Mouse (Mus musculus) brain, embryonic 14.5 days (tissue): Measurements from ENCODE around the gene Gal3st2.
"Not testable (repeated sequence)": the region's sequence is repeated elsewhere in the genome, so short reads cannot be mapped to it uniquely, and the experiment has no call there.

Experiments
- CTCF ChIP-seq: fragments of 200-500 bp; IDR thresholded peaks from 2 replicates; pipeline ENCODE4 v1.5.1; 2012; ENCODE audit warnings: inconsistent platforms, mild to moderate bottlenecking, moderate library complexity, borderline replicate concordance; ENCODE audit not compliant: insufficient read depth, insufficient read length; ENCODE audit errors: extremely low read depth
- POLR2A ChIP-seq: fragments of 200-500 bp; IDR thresholded peaks from 2 replicates; pipeline ENCODE4 v1.6.1; 2012; ENCODE audit warnings: mild to moderate bottlenecking, inconsistent platforms, borderline replicate concordance; ENCODE audit not compliant: poor library complexity, insufficient read depth, insufficient read length, severe bottlenecking; ENCODE audit errors: extremely low read depth

DNA sequence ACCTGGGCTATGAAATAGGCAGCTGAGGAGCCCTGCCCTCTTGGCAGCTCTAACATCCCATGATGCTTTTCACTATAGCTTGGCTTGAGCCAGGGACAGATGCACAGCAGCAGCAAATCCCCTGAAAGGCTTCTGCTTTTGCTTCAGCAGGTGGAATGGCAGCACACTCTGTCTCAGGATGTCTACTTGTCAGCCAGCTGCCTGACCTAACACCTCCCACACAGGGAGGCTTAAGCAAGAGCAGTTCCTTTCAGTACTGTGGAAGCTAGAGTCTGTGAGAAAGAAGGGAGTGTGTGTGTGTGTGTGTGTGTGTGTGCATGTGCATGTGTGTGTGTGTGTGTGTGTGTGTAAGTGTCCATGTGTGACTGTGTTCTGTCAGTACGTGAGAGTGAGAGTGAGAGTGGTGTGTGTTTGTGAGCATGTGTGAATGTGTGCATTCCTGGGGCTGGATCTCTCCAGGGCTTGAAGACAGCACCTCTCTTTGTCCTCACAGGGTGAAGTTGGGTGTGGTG lies 10.5 kb downstream of the Gal3st2 start:
- not testable (repeated sequence) for TF ChIP-seq POLR2A, CTCF
